Mouse (Mus musculus): ENCODE results near the gene Jak3. TPM values are rescaled to one million over a fixed set of nuclear protein-coding genes. Genes with fewer than 3 reads are reported as not detected.
A peak's percentile ranks its signal among the peaks of the same experiment; 100 is the strongest.

The Jak3 gene
- polyA plus RNA-seq, 2 experiments = 3.0 to 3.8 TPM

DNA sequence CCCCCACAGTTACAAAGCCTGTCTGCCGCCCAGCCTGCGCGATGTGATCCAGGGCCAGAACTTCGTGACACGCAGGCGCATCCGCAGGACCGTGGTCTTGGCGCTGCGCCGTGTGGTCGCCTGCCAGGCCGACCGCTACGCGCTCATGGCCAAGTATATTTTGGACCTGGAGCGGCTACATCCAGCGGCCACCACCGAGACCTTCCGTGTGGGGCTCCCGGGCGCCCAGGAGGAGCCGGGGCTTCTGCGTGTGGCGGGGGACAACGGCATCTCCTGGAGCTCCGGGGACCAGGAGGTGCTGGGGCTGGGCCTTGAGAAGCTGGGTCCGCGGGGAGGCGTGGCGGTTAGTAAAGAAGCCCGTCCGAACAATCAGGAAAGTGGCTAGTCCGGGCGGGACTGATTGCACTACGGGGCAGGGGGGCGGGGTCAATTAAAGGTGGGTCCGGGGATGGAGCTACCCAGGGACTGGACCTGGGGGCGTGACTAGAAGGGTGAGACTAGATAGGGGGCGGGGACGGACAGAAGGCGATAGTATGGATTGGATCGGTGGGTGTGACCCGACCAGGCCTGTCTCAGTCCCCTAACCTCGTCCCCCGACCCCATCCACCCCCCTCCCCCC lies 3.6 kb downstream of the Jak3 start:
- Histone ChIP-seq H3K4me1 (replicated peaks; ENCODE audit: control insufficient read depth in 2 of 2, insufficient read depth in 2 of 2, low read length in 1 of 2) (peaks cover 9 to 17% of the 10 kb centered on the region in 2 experiments), H3K27me3 (ENCODE audit: control insufficient read depth, insufficient read depth, low read length) (no peaks in the 10 kb centered on the region; the same call in none of the 2 replicates), H3K4me2 (ENCODE audit: low read depth) (peak overlapping the region; percentile 28), H3K4me3 (ENCODE audit: insufficient read depth in 1 of 2, low read depth in 2 of 2, low read length in 2 of 2) (no peak overlapping the region), H3K9me3 (ENCODE audit: control insufficient read depth, low read length) (no peaks in the 10 kb centered on the region), H3K36me3 (replicated peaks; ENCODE audit: control insufficient read depth, insufficient read depth, low read depth) (no peaks in the 10 kb centered on the region), H3K9ac (replicated peaks) (no peak overlapping the region), H3K27ac (no peak overlapping the region)
- 70% methylated on average over 43 of the region's 46 CpGs for whole genome bisulfite sequencing (ENCODE audit: insufficient replicate concordance)
- no peak for TF ChIP-seq CTCF (IDR thresholded peaks at IDR 0.05; ENCODE audit: low read depth)
- no peak for TF ChIP-seq EP300 (IDR thresholded peaks at IDR 0.05; ENCODE audit: low read depth)
- ATAC-seq (ENCODE audit: insufficient read depth) = no peak
- no peak for DNase-seq (ENCODE audit: low read depth in 3 of 3, low spot score in 3 of 3)

DNA sequence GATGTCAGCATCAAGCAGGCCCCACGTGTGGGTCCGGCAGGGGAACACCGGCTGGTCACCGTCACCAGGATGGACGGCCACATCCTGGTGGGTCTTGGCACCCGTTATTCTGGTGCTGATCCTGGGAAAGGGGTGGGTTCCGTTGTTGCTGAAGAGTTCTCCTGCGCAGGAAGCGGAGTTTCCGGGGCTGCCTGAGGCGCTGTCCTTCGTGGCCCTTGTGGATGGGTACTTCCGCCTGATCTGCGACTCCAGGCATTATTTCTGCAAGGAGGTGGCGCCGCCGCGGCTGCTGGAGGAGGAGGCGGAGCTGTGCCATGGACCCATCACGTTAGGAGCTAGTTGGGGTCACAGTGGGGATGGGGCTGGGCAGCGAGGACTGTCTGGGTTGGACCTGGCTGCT lies 4.4 kb downstream of the Jak3 start:
- ATAC-seq (ENCODE audit: insufficient read depth) (no peak), DNase-seq (ENCODE audit: low read depth in 3 of 3, low spot score in 3 of 3) (no peak)
- Histone ChIP-seq H3K4me2 (ENCODE audit: low read depth) (no peak overlapping the region), H3K4me1 (replicated peaks; ENCODE audit: control insufficient read depth in 2 of 2, insufficient read depth in 2 of 2, low read length in 1 of 2) (peaks cover 9 to 16% of the 10 kb centered on the region in 2 experiments), H3K9me3 (ENCODE audit: control insufficient read depth, low read length) (no peaks in the 10 kb centered on the region), H3K27me3 (ENCODE audit: control insufficient read depth, insufficient read depth, low read length) (no peaks in the 10 kb centered on the region; the same call in none of the 2 replicates), H3K27ac (no peak overlapping the region), H3K4me3 (ENCODE audit: insufficient read depth in 1 of 2, low read depth in 2 of 2, low read length in 2 of 2) (no peak overlapping the region), H3K9ac (replicated peaks) (no peak overlapping the region), H3K36me3 (replicated peaks; ENCODE audit: control insufficient read depth, insufficient read depth, low read depth) (no peaks in the 10 kb centered on the region)
- no peak for TF ChIP-seq CTCF (IDR thresholded peaks at IDR 0.05; ENCODE audit: low read depth)
- TF ChIP-seq EP300 (IDR thresholded peaks at IDR 0.05; ENCODE audit: low read depth) = no peak
- 64% methylated on average over 21 of the region's 21 CpGs for WGBS (ENCODE audit: insufficient replicate concordance)

DNA sequence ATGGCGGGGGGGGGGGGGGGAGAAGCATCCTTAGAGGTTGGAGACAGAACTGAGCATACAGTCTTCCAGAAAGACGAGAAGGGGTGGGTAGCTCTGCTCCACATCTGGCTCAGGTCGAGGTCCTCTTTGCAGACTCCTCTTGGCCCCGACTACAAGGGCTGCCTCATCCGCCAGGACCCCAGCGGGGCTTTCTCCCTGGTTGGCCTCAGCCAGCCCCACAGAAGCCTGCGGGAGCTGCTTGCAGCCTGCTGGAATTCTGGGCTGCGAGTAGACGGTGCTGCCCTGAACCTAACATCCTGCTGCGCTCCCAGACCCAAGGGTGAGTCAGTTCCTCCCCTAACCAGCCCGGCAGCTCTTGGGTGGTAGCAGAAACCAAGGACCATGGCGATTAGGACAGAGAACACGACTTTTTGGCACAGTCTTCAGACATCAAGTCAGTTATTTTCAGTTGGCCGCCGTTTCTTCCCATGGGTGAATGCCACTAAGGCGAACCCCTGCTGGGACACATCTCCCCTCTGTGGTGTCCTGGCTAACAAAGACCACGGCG lies 5.3 kb downstream of the Jak3 start:
- Histone ChIP-seq H3K9me3 (ENCODE audit: control insufficient read depth, low read length) (no peaks in the 10 kb centered on the region), H3K9ac (replicated peaks) (no peak overlapping the region), H3K4me1 (replicated peaks; ENCODE audit: control insufficient read depth in 2 of 2, insufficient read depth in 2 of 2, low read length in 1 of 2) (peaks cover 9 to 12% of the 10 kb centered on the region in 2 experiments), H3K4me2 (ENCODE audit: low read depth) (no peak overlapping the region), H3K27me3 (ENCODE audit: control insufficient read depth, insufficient read depth, low read length) (peaks cover 8% of the 10 kb centered on the region), H3K27ac (no peak overlapping the region), H3K36me3 (replicated peaks; ENCODE audit: control insufficient read depth, insufficient read depth, low read depth) (no peaks in the 10 kb centered on the region), H3K4me3 (ENCODE audit: insufficient read depth in 1 of 2, low read depth in 2 of 2, low read length in 2 of 2) (no peak overlapping the region)
- TF ChIP-seq EP300 (IDR thresholded peaks at IDR 0.05; ENCODE audit: low read depth) (no peak), CTCF (IDR thresholded peaks at IDR 0.05; ENCODE audit: low read depth) (no peak)
- DNase-seq (ENCODE audit: low read depth in 3 of 3, low spot score in 3 of 3) (no peak), ATAC-seq (ENCODE audit: insufficient read depth) (no peak)
- 67% methylated on average over 17 of the region's 18 CpGs for WGBS (ENCODE audit: insufficient replicate concordance)

- ATAC-seq (ENCODE audit: insufficient read depth) (no peak), DNase-seq (ENCODE audit: low read depth in 3 of 3, low spot score in 3 of 3) (no peak)
- H3K36me3 ChIP-seq (replicated peaks; ENCODE audit: control insufficient read depth, insufficient read depth, low read depth) = no peaks in the 10 kb centered on the region
- no peak overlapping the region for H3K9ac ChIP-seq (replicated peaks)
- no peaks in the 10 kb centered on the region for H3K9me3 ChIP-seq (ENCODE audit: control insufficient read depth, low read length)
- no peak overlapping the region for H3K4me3 ChIP-seq (ENCODE audit: insufficient read depth in 1 of 2, low read depth in 2 of 2, low read length in 2 of 2)
- TF ChIP-seq EP300 (IDR thresholded peaks at IDR 0.05; ENCODE audit: low read depth) = no peak
- TF ChIP-seq CTCF (IDR thresholded peaks at IDR 0.05; ENCODE audit: low read depth) = no peak
- no peaks in the 10 kb centered on the region; a peak in 2 of 4 replicates for H3K4me1 ChIP-seq (replicated peaks; ENCODE audit: control insufficient read depth in 2 of 2, insufficient read depth in 2 of 2, low read length in 1 of 2)
- H3K27me3 ChIP-seq (ENCODE audit: control insufficient read depth, insufficient read depth, low read length) = peaks cover 21% of the 10 kb centered on the region
- H3K4me2 ChIP-seq (ENCODE audit: low read depth) = no peak overlapping the region
- H3K27ac ChIP-seq = no peak overlapping the region
- WGBS (ENCODE audit: insufficient replicate concordance) = 83% methylated on average over 12 of the region's 12 CpGs
These were observed 6.7 kb downstream of the Jak3 start for GRCm38 (mm10) chr8:71682832-71683231.

GRCm38 (mm10) chr8:71684701-71685100 lies 8.6 kb downstream of the Jak3 start:
- Histone ChIP-seq H3K9me3 (ENCODE audit: control insufficient read depth, low read length) (no peaks in the 10 kb centered on the region), H3K4me3 (ENCODE audit: insufficient read depth in 1 of 2, low read depth in 2 of 2, low read length in 2 of 2) (no peak overlapping the region), H3K9ac (replicated peaks) (no peak overlapping the region), H3K36me3 (replicated peaks; ENCODE audit: control insufficient read depth, insufficient read depth, low read depth) (no peaks in the 10 kb centered on the region), H3K4me1 (replicated peaks; ENCODE audit: control insufficient read depth in 2 of 2, insufficient read depth in 2 of 2, low read length in 1 of 2) (no peaks in the 10 kb centered on the region), H3K4me2 (ENCODE audit: low read depth) (no peak overlapping the region), H3K27ac (no peak overlapping the region), H3K27me3 (ENCODE audit: control insufficient read depth, insufficient read depth, low read length) (peaks cover 40% of the 10 kb centered on the region)
- TF ChIP-seq EP300 (IDR thresholded peaks at IDR 0.05; ENCODE audit: low read depth) (no peak), CTCF (IDR thresholded peaks at IDR 0.05; ENCODE audit: low read depth) (no peak)
- no peak for ATAC-seq (ENCODE audit: insufficient read depth)
- DNase-seq (ENCODE audit: low read depth in 3 of 3, low spot score in 3 of 3) = no peak
- 69% methylated on average over 10 of the region's 10 CpGs for WGBS (ENCODE audit: insufficient replicate concordance)
